Mouse (Mus musculus) G1E (cell line): ENCODE results near the gene Hdac4.

Experiments used
- CTCF ChIP-seq: IDR thresholded peaks from 2 replicates; pipeline ENCODE4 v1.5.1; 2012; ENCODE audit warnings: low read depth, low read length, inconsistent platforms, mixed read lengths
- GATA1 ChIP-seq: IDR thresholded peaks from 2 replicates; pipeline ENCODE4 v1.6.1; 2012; ENCODE audit warnings: borderline replicate concordance, low read length, inconsistent platforms, mixed read lengths
- TAL1 ChIP-seq: conservative IDR thresholded peaks from 2 replicates; pipeline ENCODE4 v1.6.1; 2012; ENCODE audit warnings: low read depth, low read length, inconsistent platforms, mixed read lengths

GRCm38 (mm10) chr1:91959891-91960290, 235.6 kb downstream of the Hdac4 start:
- no peak for TF ChIP-seq CTCF
- TF ChIP-seq GATA1: no peak
- no peak for TF ChIP-seq TAL1
